Mouse (Mus musculus): Measurements from ENCODE around the gene Slc51a. TPM values are rescaled to one million over a fixed set of nuclear protein-coding genes. Genes with fewer than 3 reads are reported as not detected.
"Not testable (repeated sequence)": the region's sequence is repeated elsewhere in the genome, so short reads cannot be mapped to it uniquely, and the experiment has no call there.

The Slc51a gene
- polyA plus RNA-seq, 1 experiment from 2014 or later, result not detected

- no peak overlapping the region for H3K4me3 ChIP-seq (replicated peaks)
- 85% methylated on average over 1 of the region's 1 CpGs for WGBS
- H3K9ac ChIP-seq, result no peak overlapping the region
- no peaks in the 10 kb centered on the region for H3K36me3 ChIP-seq
- H3K27me3 ChIP-seq, result no peaks in the 10 kb centered on the region
- no peaks in the 10 kb centered on the region for H3K9me3 ChIP-seq (replicated peaks)
- no peaks in the 10 kb centered on the region for H3K4me1 ChIP-seq
- no peak overlapping the region for H3K4me2 ChIP-seq (replicated peaks)
- no peak overlapping the region for H3K27ac ChIP-seq (replicated peaks)
- no peak for ATAC-seq (ENCODE audit: insufficient number of reproducible peaks, low FRiP score, low TSS enrichment, low read depth)
Measured at GRCm38 (mm10) chr16:32445558-32445957, 42.1 kb downstream of the Slc51a start.

GRCm38 (mm10) chr16:32444615-32445014 lies 43.1 kb downstream of the Slc51a start:
- 91% methylated on average over 3 of the region's 3 CpGs for WGBS
- not testable (repeated sequence) for H3K27me3 ChIP-seq; H3K4me3 ChIP-seq (replicated peaks); ATAC-seq (ENCODE audit: insufficient number of reproducible peaks, low FRiP score, low TSS enrichment, low read depth); H3K27ac ChIP-seq (replicated peaks); H3K9me3 ChIP-seq (replicated peaks); H3K9ac ChIP-seq; H3K36me3 ChIP-seq; H3K4me2 ChIP-seq (replicated peaks); H3K4me1 ChIP-seq

- Histone ChIP-seq H3K4me3 (replicated peaks) (no peak overlapping the region), H3K9me3 (replicated peaks) (no peaks in the 10 kb centered on the region), H3K4me2 (replicated peaks) (no peak overlapping the region), H3K27me3 (no peaks in the 10 kb centered on the region), H3K9ac (no peak overlapping the region), H3K4me1 (no peaks in the 10 kb centered on the region), H3K36me3 (no peaks in the 10 kb centered on the region), H3K27ac (replicated peaks) (no peak overlapping the region)
- WGBS, result 91% methylated on average over 3 of the region's 3 CpGs
- no peak for ATAC-seq (ENCODE audit: insufficient number of reproducible peaks, low FRiP score, low TSS enrichment, low read depth)
Measured at GRCm38 (mm10) chr16:32441432-32441831, 46.2 kb downstream of the Slc51a start.

GRCm38 (mm10) chr16:32437266-32437665 lies 50.4 kb downstream of the Slc51a start:
- H3K27me3 ChIP-seq, result no peaks in the 10 kb centered on the region
- no peak overlapping the region for H3K9ac ChIP-seq
- no peaks in the 10 kb centered on the region for H3K36me3 ChIP-seq
- no peak for ATAC-seq (ENCODE audit: insufficient number of reproducible peaks, low FRiP score, low TSS enrichment, low read depth)
- H3K27ac ChIP-seq (replicated peaks), result no peak overlapping the region
- no peak overlapping the region for H3K4me2 ChIP-seq (replicated peaks)
- H3K9me3 ChIP-seq (replicated peaks), result no peaks in the 10 kb centered on the region
- no peak overlapping the region for H3K4me3 ChIP-seq (replicated peaks)
- 88% methylated on average over 1 of the region's 1 CpGs for WGBS
- no peaks in the 10 kb centered on the region for H3K4me1 ChIP-seq

GRCm38 (mm10) chr16:32436657-32437056 lies 51.0 kb downstream of the Slc51a start:
- H3K4me2 ChIP-seq (replicated peaks), result no peak overlapping the region
- H3K36me3 ChIP-seq, result no peaks in the 10 kb centered on the region
- peaks cover 6% of the 10 kb centered on the region for H3K4me1 ChIP-seq
- no peak overlapping the region for H3K27ac ChIP-seq (replicated peaks)
- 22% methylated on average over 1 of the region's 1 CpGs for WGBS
- H3K4me3 ChIP-seq (replicated peaks), result no peak overlapping the region
- H3K9me3 ChIP-seq (replicated peaks), result no peaks in the 10 kb centered on the region
- H3K9ac ChIP-seq, result no peak overlapping the region
- H3K27me3 ChIP-seq, result no peaks in the 10 kb centered on the region
- no peak for ATAC-seq (ENCODE audit: insufficient number of reproducible peaks, low FRiP score, low TSS enrichment, low read depth)

- H3K27ac ChIP-seq (replicated peaks), result no peak overlapping the region
- no peaks in the 10 kb centered on the region for H3K9me3 ChIP-seq (replicated peaks)
- no peaks in the 10 kb centered on the region for H3K36me3 ChIP-seq
- H3K4me2 ChIP-seq (replicated peaks), result no peak overlapping the region
- no peak overlapping the region for H3K9ac ChIP-seq
- H3K4me3 ChIP-seq (replicated peaks), result no peak overlapping the region
- no peaks in the 10 kb centered on the region for H3K27me3 ChIP-seq
- peaks cover 13% of the 10 kb centered on the region for H3K4me1 ChIP-seq
- ATAC-seq (ENCODE audit: insufficient number of reproducible peaks, low FRiP score, low TSS enrichment, low read depth), result no peak
Measured at GRCm38 (mm10) chr16:32434691-32435090, 53.0 kb downstream of the Slc51a start.

GRCm38 (mm10) chr16:32434066-32434465 lies 53.6 kb downstream of the Slc51a start:
- H3K4me1 ChIP-seq, result peaks cover 14% of the 10 kb centered on the region
- no peak overlapping the region for H3K27ac ChIP-seq (replicated peaks)
- no peaks in the 10 kb centered on the region for H3K36me3 ChIP-seq
- no peaks in the 10 kb centered on the region for H3K9me3 ChIP-seq (replicated peaks)
- ATAC-seq (ENCODE audit: insufficient number of reproducible peaks, low FRiP score, low TSS enrichment, low read depth), result no peak
- 52% methylated on average over 6 of the region's 6 CpGs for WGBS
- H3K27me3 ChIP-seq, result no peaks in the 10 kb centered on the region
- H3K4me3 ChIP-seq (replicated peaks), result no peak overlapping the region
- H3K9ac ChIP-seq, result no peak overlapping the region
- no peak overlapping the region for H3K4me2 ChIP-seq (replicated peaks)

- no peak overlapping the region for H3K27ac ChIP-seq (replicated peaks)
- H3K4me3 ChIP-seq (replicated peaks), result no peak overlapping the region
- no peak overlapping the region for H3K4me2 ChIP-seq (replicated peaks)
- no peaks in the 10 kb centered on the region for H3K36me3 ChIP-seq
- H3K9ac ChIP-seq, result no peak overlapping the region
- WGBS, result 67% methylated on average over 2 of the region's 2 CpGs
- no peaks in the 10 kb centered on the region for H3K27me3 ChIP-seq
- peaks cover 14% of the 10 kb centered on the region for H3K4me1 ChIP-seq
- no peak for ATAC-seq (ENCODE audit: insufficient number of reproducible peaks, low FRiP score, low TSS enrichment, low read depth)
- H3K9me3 ChIP-seq (replicated peaks), result no peaks in the 10 kb centered on the region
Measured at GRCm38 (mm10) chr16:32433138-32433537, 54.5 kb downstream of the Slc51a start.

- peak overlapping the region; percentile 84 for H3K4me3 ChIP-seq (replicated peaks)
- no peak overlapping the region for H3K27ac ChIP-seq (replicated peaks)
- WGBS, result 93% methylated on average over 1 of the region's 1 CpGs
- no peak for ATAC-seq (ENCODE audit: insufficient number of reproducible peaks, low FRiP score, low TSS enrichment, low read depth)
- H3K9me3 ChIP-seq (replicated peaks), result no peaks in the 10 kb centered on the region
- H3K9ac ChIP-seq, result no peak overlapping the region
- H3K4me2 ChIP-seq (replicated peaks), result peak overlapping the region; percentile 80
- H3K36me3 ChIP-seq, result no peaks in the 10 kb centered on the region
- H3K27me3 ChIP-seq, result no peaks in the 10 kb centered on the region
- peaks cover 14% of the 10 kb centered on the region for H3K4me1 ChIP-seq
Measured at GRCm38 (mm10) chr16:32431926-32432325, 55.8 kb downstream of the Slc51a start.

- H3K27me3 ChIP-seq, result no peaks in the 10 kb centered on the region
- H3K9ac ChIP-seq, result peak overlapping the region; percentile 73
- peak overlapping the region; percentile 87 for H3K27ac ChIP-seq (replicated peaks)
- peak overlapping the region; percentile 80 for H3K4me2 ChIP-seq (replicated peaks)
- WGBS, result under 1% methylated on average over 28 of the region's 28 CpGs
- H3K36me3 ChIP-seq, result no peaks in the 10 kb centered on the region
- H3K4me3 ChIP-seq (replicated peaks), result peak overlapping the region; percentile 84
- ATAC-seq (ENCODE audit: insufficient number of reproducible peaks, low FRiP score, low TSS enrichment, low read depth), result 0 out of 2 replicates have a peak, but pooled peaks have one; percentile 9
- no peaks in the 10 kb centered on the region for H3K9me3 ChIP-seq (replicated peaks)
- H3K4me1 ChIP-seq, result peaks cover 14% of the 10 kb centered on the region
Measured at GRCm38 (mm10) chr16:32431047-32431591, 56.6 kb downstream of the Slc51a start.

GRCm38 (mm10) chr16:32430474-32431046 lies 57.1 kb downstream of the Slc51a start, which contains the start of gene Pcyt1a:
Pcyt1a (plus strand) TSS chr16:32430921.
- H3K9me3 ChIP-seq (replicated peaks), result no peaks in the 10 kb centered on the region
- H3K4me1 ChIP-seq, result peaks cover 14% of the 10 kb centered on the region
- H3K4me2 ChIP-seq (replicated peaks), result peak within 1 kb of the TSS; percentile 80
- H3K9ac ChIP-seq, result peak within 1 kb of the TSS; percentile 73
- peak within 1 kb of the TSS; percentile 87 for H3K27ac ChIP-seq (replicated peaks)
- ATAC-seq (ENCODE audit: insufficient number of reproducible peaks, low FRiP score, low TSS enrichment, low read depth), result peak; percentile 96
- peak within 1 kb of the TSS; percentile 84 for H3K4me3 ChIP-seq (replicated peaks)
- no peaks in the 10 kb centered on the region for H3K36me3 ChIP-seq
- H3K27me3 ChIP-seq, result no peaks in the 10 kb centered on the region
- under 1% methylated on average over 54 of the region's 54 CpGs for WGBS

GRCm38 (mm10) chr16:32427506-32427905 lies 60.2 kb downstream of the Slc51a start:
- H3K27me3 ChIP-seq, result no peaks in the 10 kb centered on the region
- no peak overlapping the region for H3K4me3 ChIP-seq (replicated peaks)
- no peaks in the 10 kb centered on the region for H3K36me3 ChIP-seq
- no peak overlapping the region for H3K9ac ChIP-seq
- peaks cover 14% of the 10 kb centered on the region for H3K4me1 ChIP-seq
- WGBS, result 77% methylated on average over 3 of the region's 3 CpGs
- ATAC-seq (ENCODE audit: insufficient number of reproducible peaks, low FRiP score, low TSS enrichment, low read depth), result no peak
- no peaks in the 10 kb centered on the region for H3K9me3 ChIP-seq (replicated peaks)
- no peak overlapping the region for H3K27ac ChIP-seq (replicated peaks)
- H3K4me2 ChIP-seq (replicated peaks), result no peak overlapping the region
